Mouse (Mus musculus) stomach, postnatal 0 days (tissue): ENCODE data around the gene Tlcd1. TPM values are rescaled to one million over a fixed set of nuclear protein-coding genes. Genes with fewer than 3 reads are reported as not detected.

Experiments
- ATAC-seq: fragments of 200-750 bp; cut with Nextera tagmentation; 2 replicates; pipeline ENCODE4 v1.8.0; 2017; ENCODE audit not compliant: low FRiP score, low TSS enrichment
- DNase-seq: peaks from one replicate; pipeline ENCODE4 v3.0.0-alpha.2; 2016; ENCODE audit warnings: low spot score
- H3K27ac ChIP-seq: fragments of 300-500 bp; sonication (generic); replicated peaks from 2 replicates; pipeline ENCODE4 v1.5.1; 2014; ENCODE audit warnings: mild to moderate bottlenecking, control low read depth
- H3K27me3 ChIP-seq: fragments of 300-500 bp; sonication (generic); 2 replicates; pipeline ENCODE4 v1.6.1; 2014; ENCODE audit warnings: low read length; ENCODE audit not compliant: control insufficient read depth, insufficient read depth
- H3K36me3 ChIP-seq: fragments of 300-500 bp; sonication (generic); 2 replicates; pipeline ENCODE4 v1.6.1; 2014; ENCODE audit warnings: low read length, mixed read lengths; ENCODE audit not compliant: control insufficient read depth, insufficient read depth
- H3K4me1 ChIP-seq: fragments of 300-500 bp; sonication (generic); replicated peaks from 2 replicates; pipeline ENCODE4 v1.6.1; 2014; ENCODE audit warnings: antibody characterized with exemption; ENCODE audit not compliant: control insufficient read depth, insufficient read depth
- H3K4me2 ChIP-seq: fragments of 300-500 bp; sonication (generic); replicated peaks from 2 replicates; pipeline ENCODE4 v1.6.1; 2014; ENCODE audit warnings: low read depth, mild to moderate bottlenecking, control low read depth, moderate library complexity
- H3K4me3 ChIP-seq: fragments of 300-500 bp; sonication (generic); 2 replicates; pipeline ENCODE4 v1.5.1; 2014; ENCODE audit warnings: low read depth, low read length, control low read depth
- H3K9ac ChIP-seq: fragments of 300-500 bp; sonication (generic); 2 replicates; pipeline ENCODE4 v1.6.1; 2014; ENCODE audit warnings: mild to moderate bottlenecking, low read length, control low read depth, mixed read lengths
- H3K9me3 ChIP-seq: fragments of 300-500 bp; sonication (generic); 2 replicates; pipeline ENCODE4 v1.6.1; 2016; ENCODE audit warnings: low read length; ENCODE audit not compliant: control insufficient read depth
- CTCF ChIP-seq: IDR thresholded peaks from 2 replicates; pipeline ENCODE4 v1.5.1; 2016; ENCODE audit warnings: antibody characterized with exemption, low read depth, mild to moderate bottlenecking, moderate library complexity
- EP300 ChIP-seq: optimal IDR thresholded peaks from 2 replicates; pipeline ENCODE3; 2016; ENCODE audit warnings: antibody characterized with exemption
- WGBS: fragments of 180-500 bp; shearing (Covaris S2); extraction: QIAGEN DNeasy Blood & Tissue Kit; methylation state at CpG from one replicate; pipeline ENCODE4 v1.1.7; 2014; 5-methylcytosine and 5-hydroxymethylcytosine counted together
- polyA plus RNA-seq: library from polyadenylated mRNA; unstranded; fragments of >200 nt; fragmentation: Nextera tagmentation; extraction: Ambion mirVana; gene quantifications from 2 replicates; pipeline ENCODE4 v1.2.1, GENCODE M21; 2015

The Tlcd1 gene
- polyA plus RNA-seq, 1 experiment from 2014 or later: 41.3 TPM

GRCm38 (mm10) chr11:78156156-78156699 is 20.3 kb upstream of the Tlcd1 start:
- WGBS: 66% methylated on average over 6 of the region's 6 CpGs

GRCm38 (mm10) chr11:78159096-78159495 is 17.4 kb upstream of the Tlcd1 start:
- peak; percentile 84 for DNase-seq
- Histone ChIP-seq H3K9me3 (no peaks in the 10 kb centered on the region), H3K4me2 (no peak overlapping the region), H3K27ac (no peak overlapping the region), H3K36me3 (peaks cover 28% of the 10 kb centered on the region), H3K4me1 (peaks cover 8% of the 10 kb centered on the region), H3K27me3 (no peaks in the 10 kb centered on the region), H3K9ac (no peak overlapping the region), H3K4me3 (no peak overlapping the region)
- TF ChIP-seq CTCF: peak; percentile 99
- TF ChIP-seq EP300: no peak
- 13% methylated on average over 2 of the region's 2 CpGs for WGBS
- peak; percentile 63 for ATAC-seq

More at GRCm38 (mm10) chr11:78156156-78156699, 20.3 kb upstream of the Tlcd1 start:
- Histone ChIP-seq H3K27me3 (no peaks in the 10 kb centered on the region), H3K4me2 (no peak overlapping the region), H3K36me3 (peaks cover 29% of the 10 kb centered on the region), H3K9ac (no peak overlapping the region), H3K4me3 (no peak overlapping the region), H3K27ac (no peak overlapping the region), H3K4me1 (peaks cover 5% of the 10 kb centered on the region; the same call in 1 of the 2 replicates), H3K9me3 (no peaks in the 10 kb centered on the region)
- ATAC-seq (no peak), DNase-seq (no peak)
- TF ChIP-seq CTCF (no peak), EP300 (no peak)

GRCm38 (mm10) chr11:78159557-78159956 is 17.0 kb upstream of the Tlcd1 start:
- WGBS: 64% methylated on average over 7 of the region's 7 CpGs
- H3K36me3 ChIP-seq: peaks cover 27% of the 10 kb centered on the region
- H3K9me3 ChIP-seq: no peaks in the 10 kb centered on the region
- ATAC-seq (no peak), DNase-seq (peak; percentile 14)
- H3K4me3 ChIP-seq: no peak overlapping the region
- H3K4me1 ChIP-seq: peaks cover 8% of the 10 kb centered on the region
- no peak overlapping the region for H3K4me2 ChIP-seq
- H3K9ac ChIP-seq: no peak overlapping the region
- TF ChIP-seq CTCF (no peak), EP300 (no peak)
- no peak overlapping the region for H3K27ac ChIP-seq
- H3K27me3 ChIP-seq: no peaks in the 10 kb centered on the region

- Histone ChIP-seq H3K4me2 (no peak overlapping the region), H3K9ac (no peak overlapping the region), H3K9me3 (no peaks in the 10 kb centered on the region), H3K27me3 (no peaks in the 10 kb centered on the region), H3K27ac (no peak overlapping the region), H3K4me3 (no peak overlapping the region), H3K36me3 (peaks cover 22% of the 10 kb centered on the region), H3K4me1 (peaks cover 8% of the 10 kb centered on the region)
- ATAC-seq: no peak
- 80% methylated on average over 18 of the region's 18 CpGs for WGBS
- peak; percentile 14 for DNase-seq
- TF ChIP-seq EP300 (no peak), CTCF (no peak)
Measured at GRCm38 (mm10) chr11:78160171-78160570, 16.3 kb upstream of the Tlcd1 start.

- ATAC-seq (no peak), DNase-seq (no peak)
- TF ChIP-seq CTCF (no peak), EP300 (no peak)
- H3K9ac ChIP-seq: no peak overlapping the region
- H3K4me2 ChIP-seq: no peak overlapping the region
- H3K4me3 ChIP-seq: no peak overlapping the region
- H3K4me1 ChIP-seq: peaks cover 8% of the 10 kb centered on the region
- no peak overlapping the region for H3K27ac ChIP-seq
- 82% methylated on average over 3 of the region's 3 CpGs for WGBS
- H3K36me3 ChIP-seq: peaks cover 22% of the 10 kb centered on the region
- no peaks in the 10 kb centered on the region for H3K9me3 ChIP-seq
- H3K27me3 ChIP-seq: no peaks in the 10 kb centered on the region
Measured at GRCm38 (mm10) chr11:78160675-78161074, 15.8 kb upstream of the Tlcd1 start.

- no peak overlapping the region for H3K27ac ChIP-seq
- ATAC-seq (no peak), DNase-seq (no peak)
- TF ChIP-seq EP300 (no peak), CTCF (no peak)
- no peak overlapping the region for H3K4me3 ChIP-seq
- H3K9me3 ChIP-seq: no peaks in the 10 kb centered on the region
- no peak overlapping the region for H3K9ac ChIP-seq
- H3K4me2 ChIP-seq: no peak overlapping the region
- WGBS: 86% methylated on average over 14 of the region's 14 CpGs
- peaks cover 22% of the 10 kb centered on the region for H3K36me3 ChIP-seq
- peaks cover 8% of the 10 kb centered on the region for H3K4me1 ChIP-seq
- no peaks in the 10 kb centered on the region for H3K27me3 ChIP-seq
Measured at GRCm38 (mm10) chr11:78161169-78161568, 15.3 kb upstream of the Tlcd1 start.
